Mouse (Mus musculus) cerebellum, postnatal 25 days (tissue): Measurements from ENCODE around the gene Pnmal1.

ENCODE experiments used
- DNase-seq, 2 experiments: peaks; one replicate each; pipeline ENCODE4 v3.0.0; 2021; ENCODE audit warnings: mixed read lengths in 2 of 2

Pnmal1 gene

GRCm38 (mm10) chr7:16959539-16960187 is at the start of gene Pnmal1:
Gene Pnmal1, plus strand, starts transcription at chr7:16959679.
- peak; percentile 87 to 93 for DNase-seq

- no peak for DNase-seq
These were observed 49.6 kb upstream of the Pnmal1 start for GRCm38 (mm10) chr7:16909909-16910308.

- DNase-seq, result no peak
These were observed 47.6 kb upstream of the Pnmal1 start for GRCm38 (mm10) chr7:16911904-16912303.

GRCm38 (mm10) chr7:16912360-16912759 is 47.1 kb upstream of the Pnmal1 start:
- no peak for DNase-seq

GRCm38 (mm10) chr7:16913806-16914452 is 45.5 kb upstream of the Pnmal1 start:
- DNase-seq, result peak; percentile 77 to 86

GRCm38 (mm10) chr7:16914453-16915343 is 44.8 kb upstream of the Pnmal1 start:
- DNase-seq, result peak; percentile 28 to 42

GRCm38 (mm10) chr7:16915461-16916340 is 43.8 kb upstream of the Pnmal1 start:
- peak; percentile 46 to 51 for DNase-seq

GRCm38 (mm10) chr7:16916342-16917265 is 42.9 kb upstream of the Pnmal1 start:
- DNase-seq, result peak; percentile 54 to 75

- no peak for DNase-seq
These were observed 42.0 kb upstream of the Pnmal1 start for GRCm38 (mm10) chr7:16917447-16917846.

GRCm38 (mm10) chr7:16918014-16918413 is 41.5 kb upstream of the Pnmal1 start:
- DNase-seq, result peak; percentile 31 to 51

- DNase-seq, result no peak
These were observed 40.8 kb upstream of the Pnmal1 start for GRCm38 (mm10) chr7:16918670-16919069.

- peak; percentile 48 to 53 for DNase-seq
These were observed 39.9 kb upstream of the Pnmal1 start for GRCm38 (mm10) chr7:16919395-16920149.

GRCm38 (mm10) chr7:16920150-16920579 is 39.3 kb upstream of the Pnmal1 start:
- peak; percentile 37 to 48 for DNase-seq

- DNase-seq, result peak; percentile 67 to 68
These were observed 38.4 kb upstream of the Pnmal1 start for GRCm38 (mm10) chr7:16920818-16921791.

GRCm38 (mm10) chr7:16921881-16922335 is 37.6 kb upstream of the Pnmal1 start:
- DNase-seq, result peak in 1 of 2 experiments; percentile 61

GRCm38 (mm10) chr7:16922360-16922973 is 37.0 kb upstream of the Pnmal1 start:
- DNase-seq, result peak; percentile 66 to 71

- peak in 1 of 2 experiments; percentile 68 for DNase-seq
These were observed 36.0 kb upstream of the Pnmal1 start for GRCm38 (mm10) chr7:16923283-16924036.
